Mouse (Mus musculus) kidney, adult 2 months (tissue): ENCODE results near the gene Snd1. TPM values are rescaled to one million over a fixed set of nuclear protein-coding genes. Genes with fewer than 3 reads are reported as not detected.

Experiments
- DNase-seq: peaks from one replicate; pipeline ENCODE4 v3.0.0; 2021
- H3K27ac ChIP-seq: fragments of 200-500 bp; 2 replicates; pipeline ENCODE4 v1.5.1; 2012; ENCODE audit warnings: low read depth, low read length, control low read depth, inconsistent platforms; ENCODE audit not compliant: insufficient read depth
- H3K27me3 ChIP-seq: fragments of 200-500 bp; replicated peaks from 2 replicates; pipeline ENCODE4 v1.6.1; 2012; ENCODE audit warnings: mild to moderate bottlenecking, moderate library complexity, low read length, inconsistent platforms; ENCODE audit not compliant: control insufficient read depth, insufficient read depth
- H3K36me3 ChIP-seq: fragments of 200-500 bp; 2 replicates; pipeline ENCODE4 v1.6.1; 2012; ENCODE audit warnings: mild to moderate bottlenecking, moderate library complexity, low read length, inconsistent platforms; ENCODE audit not compliant: control insufficient read depth, insufficient read depth
- H3K4me1 ChIP-seq: fragments of 200-500 bp; 2 replicates; pipeline ENCODE4 v1.6.1; 2011; ENCODE audit warnings: low read length; ENCODE audit not compliant: control insufficient read depth, insufficient read depth
- H3K4me3 ChIP-seq: fragments of 200-500 bp; 2 replicates; pipeline ENCODE4 v1.5.1; 2011; ENCODE audit warnings: mild to moderate bottlenecking, low read depth, low read length, control low read depth; ENCODE audit not compliant: insufficient read depth
- CTCF ChIP-seq: fragments of 200-500 bp; conservative IDR thresholded peaks from 2 replicates; pipeline ENCODE4 v1.5.1; 2011; ENCODE audit warnings: low read depth, mild to moderate bottlenecking, control low read depth, low read length, moderate library complexity, mixed read lengths; ENCODE audit not compliant: insufficient read depth, insufficient read length
- POLR2A ChIP-seq: fragments of 200-500 bp; IDR thresholded peaks from one replicate; pipeline ENCODE4 v1.6.1; 2011; ENCODE audit warnings: low read depth, low read length, control low read depth
- WGBS: fragments of 180-500 bp; shearing (Covaris S2); methylation state at CpG from one replicate; pipeline ENCODE4 v1.1.7; 2018; 5-methylcytosine and 5-hydroxymethylcytosine counted together
- polyA plus RNA-seq: library from polyadenylated mRNA; depleted of rRNA; stranded (reverse); fragments of >200 nt; gene quantifications from 2 replicates; pipeline ENCODE4 v1.2.3, GENCODE M21; 2012

The Snd1 gene
- polyA plus RNA-seq, 1 experiment: 41.0 TPM

DNA sequence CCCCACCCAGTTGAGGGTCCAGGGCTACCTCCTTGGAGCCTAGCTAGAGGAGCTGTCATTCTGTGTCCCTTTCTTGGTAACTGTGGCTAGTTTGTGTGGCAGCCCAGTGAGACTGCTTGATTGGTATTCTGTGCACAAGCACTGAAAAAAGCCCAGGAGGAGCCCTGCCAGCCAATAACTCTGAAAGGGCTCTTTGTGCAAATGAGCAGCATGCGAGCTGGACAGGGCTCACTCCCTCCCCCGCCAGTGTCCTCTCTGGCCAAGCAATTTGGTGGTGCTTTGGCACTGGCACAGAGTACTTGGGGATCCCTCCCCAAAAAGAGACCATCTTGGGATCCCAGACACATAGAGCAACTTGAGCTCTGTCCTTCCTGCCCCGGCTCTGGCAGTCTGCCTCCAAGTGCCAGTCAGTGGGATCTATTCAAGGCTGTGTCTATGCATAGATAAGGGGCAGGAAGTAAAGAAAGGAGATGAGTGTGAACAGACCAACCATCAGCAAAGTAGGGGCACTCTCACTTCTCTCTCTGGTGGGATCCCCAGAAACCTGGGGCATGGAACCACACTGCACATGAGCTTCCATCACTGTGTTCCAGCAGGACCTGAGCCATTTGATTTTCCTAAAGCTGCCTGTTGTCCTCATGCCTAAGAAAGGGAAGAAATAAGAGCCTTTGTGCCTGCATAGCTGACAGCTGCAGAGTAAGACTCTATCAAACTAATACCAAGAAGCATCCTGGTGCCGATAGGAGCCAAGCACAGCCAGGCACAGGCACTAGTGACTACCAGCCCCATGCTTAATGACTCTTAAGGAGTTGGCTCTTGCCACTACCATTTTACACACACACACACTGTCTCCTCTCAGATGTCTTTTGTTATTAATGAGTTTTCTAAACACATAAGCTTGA is 367.7 kb downstream of the Snd1 start:
- TF ChIP-seq CTCF (no peak), POLR2A (no peak)
- 90% methylated on average over 4 of the region's 4 CpGs for WGBS
- no peak for DNase-seq
- Histone ChIP-seq H3K36me3 (no peaks in the 10 kb centered on the region), H3K4me1 (no peaks in the 10 kb centered on the region), H3K4me3 (no peak overlapping the region), H3K27me3 (no peaks in the 10 kb centered on the region), H3K27ac (no peak overlapping the region)

GRCm38 (mm10) chr6:28845610-28846009 is 370.7 kb downstream of the Snd1 start:
- no peaks in the 10 kb centered on the region for H3K27me3 ChIP-seq
- no peaks in the 10 kb centered on the region for H3K4me1 ChIP-seq
- 57% methylated on average over 4 of the region's 4 CpGs for WGBS
- no peak for TF ChIP-seq CTCF
- H3K36me3 ChIP-seq: no peaks in the 10 kb centered on the region
- H3K27ac ChIP-seq: no peak overlapping the region
- no peak overlapping the region for H3K4me3 ChIP-seq
- no peak for DNase-seq

- no peaks in the 10 kb centered on the region for H3K4me1 ChIP-seq
- WGBS: 69% methylated on average over 6 of the region's 6 CpGs
- no peaks in the 10 kb centered on the region for H3K36me3 ChIP-seq
- no peak for DNase-seq
- TF ChIP-seq POLR2A (no peak), CTCF (no peak)
- no peak overlapping the region for H3K4me3 ChIP-seq
- no peak overlapping the region for H3K27ac ChIP-seq
- H3K27me3 ChIP-seq: no peaks in the 10 kb centered on the region
Observed at GRCm38 (mm10) chr6:28847616-28848015, 372.7 kb downstream of the Snd1 start.

DNA sequence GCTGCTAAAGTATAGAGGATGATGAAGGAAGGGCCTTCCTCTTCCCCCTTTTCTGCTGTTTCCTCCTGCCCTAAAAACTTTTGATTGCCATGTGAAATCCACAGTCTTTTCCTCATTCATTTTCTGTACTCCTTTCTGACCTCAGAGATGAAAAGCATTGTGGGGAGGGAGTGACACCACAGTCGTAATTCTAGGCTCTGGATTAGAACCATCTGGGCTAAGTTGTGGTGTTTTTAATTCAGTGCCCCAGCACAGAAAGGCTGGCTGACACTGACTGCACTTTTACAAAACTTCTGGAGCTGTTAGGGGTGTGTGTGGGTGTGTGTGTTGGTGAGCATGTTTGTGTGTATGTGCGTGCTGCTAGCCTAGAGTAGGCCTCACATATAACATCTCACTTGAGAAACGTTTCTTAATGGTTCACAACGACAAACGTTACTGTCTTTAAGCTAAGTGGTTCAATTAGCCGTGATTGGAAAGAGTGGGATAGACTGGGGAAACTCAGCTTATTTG is 373.4 kb downstream of the Snd1 start:
- DNase-seq: no peak
- H3K4me3 ChIP-seq: no peak overlapping the region
- no peak overlapping the region for H3K27ac ChIP-seq
- no peaks in the 10 kb centered on the region for H3K36me3 ChIP-seq
- no peaks in the 10 kb centered on the region for H3K4me1 ChIP-seq
- 67% methylated on average over 6 of the region's 6 CpGs for WGBS
- TF ChIP-seq POLR2A (no peak), CTCF (no peak)
- H3K27me3 ChIP-seq: no peaks in the 10 kb centered on the region

- TF ChIP-seq POLR2A (no peak), CTCF (no peak)
- DNase-seq: no peak
- no peaks in the 10 kb centered on the region for H3K27me3 ChIP-seq
- 82% methylated on average over 9 of the region's 9 CpGs for WGBS
- no peak overlapping the region for H3K4me3 ChIP-seq
- H3K36me3 ChIP-seq: no peaks in the 10 kb centered on the region
- H3K27ac ChIP-seq: no peak overlapping the region
- no peaks in the 10 kb centered on the region for H3K4me1 ChIP-seq
Observed at GRCm38 (mm10) chr6:28848891-28849290, 374.0 kb downstream of the Snd1 start.

- DNase-seq: no peak
- H3K27ac ChIP-seq: no peak overlapping the region
- no peaks in the 10 kb centered on the region for H3K27me3 ChIP-seq
- H3K4me3 ChIP-seq: no peak overlapping the region
- no peaks in the 10 kb centered on the region for H3K4me1 ChIP-seq
- WGBS: 64% methylated on average over 3 of the region's 3 CpGs
- TF ChIP-seq CTCF: no peak
- no peak for TF ChIP-seq POLR2A
- no peaks in the 10 kb centered on the region for H3K36me3 ChIP-seq
Observed at GRCm38 (mm10) chr6:28849317-28849716, 374.4 kb downstream of the Snd1 start.

DNA sequence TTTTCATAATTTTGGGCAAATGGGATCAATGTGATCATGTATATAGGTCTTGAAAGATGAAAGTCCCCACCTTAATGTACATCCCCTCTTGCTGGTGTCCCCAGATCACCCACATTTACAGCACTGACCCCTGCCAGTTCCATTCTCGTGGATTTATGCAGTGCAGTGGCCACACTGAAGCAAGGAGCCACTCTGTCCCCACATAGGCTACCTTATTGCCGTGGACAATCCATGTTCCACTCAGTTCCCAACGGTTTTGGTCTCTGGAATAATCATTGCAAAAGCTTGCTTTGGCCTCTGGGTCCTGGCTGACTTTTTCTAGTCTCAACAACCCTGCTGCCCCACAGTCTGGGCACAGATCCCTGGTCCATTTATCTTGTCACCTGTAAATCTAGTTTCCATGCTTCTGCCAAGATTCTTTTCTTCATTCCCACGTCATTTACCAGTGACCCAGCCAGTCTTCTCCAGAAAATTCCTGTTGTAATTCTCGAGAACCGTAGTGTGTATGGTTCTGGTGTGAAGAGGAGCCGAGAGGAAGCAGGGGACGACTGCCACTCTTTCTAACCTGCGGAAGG is 375.5 kb downstream of the Snd1 start:
- 84% methylated on average over 9 of the region's 9 CpGs for WGBS

More for the DNA sequence above, 375.5 kb downstream of the Snd1 start:
- TF ChIP-seq POLR2A: no peak
- TF ChIP-seq CTCF: no peak
- no peak for DNase-seq
- H3K4me1 ChIP-seq: no peaks in the 10 kb centered on the region
- H3K27ac ChIP-seq: no peak overlapping the region
- H3K36me3 ChIP-seq: no peaks in the 10 kb centered on the region
- no peak overlapping the region for H3K4me3 ChIP-seq
- no peaks in the 10 kb centered on the region for H3K27me3 ChIP-seq
